Mouse (Mus musculus) common myeloid progenitor, adult 5-6 weeks (primary cell): ENCODE data around the gene Foxred2. TPM values are rescaled to one million over a fixed set of nuclear protein-coding genes. Genes with fewer than 3 reads are reported as not detected.

ENCODE experiments used
- ATAC-seq: replicated peaks from 2 replicates; pipeline ENCODE4 v1.8.0; 2016; ENCODE audit warnings: low read depth, mild to moderate bottlenecking, moderate TSS enrichment, inconsistent platforms; ENCODE audit not compliant: poor library complexity, severe bottlenecking
- total RNA-seq: library from RNA; stranded (forward); fragments of 200-1000, 187-1606 nt; gene quantifications from 2 replicates; pipeline ENCODE4 v1.2.3, GENCODE M21; 2017

Foxred2 gene
- total RNA-seq, 1 experiment from 2014 or later, result 21.6 TPM

GRCm38 (mm10) chr15:77920511-77921462 lies 35.7 kb downstream of the Foxred2 start:
- ATAC-seq, result 0 out of 2 replicates have a peak, but pooled peaks have one; percentile 27

DNA sequence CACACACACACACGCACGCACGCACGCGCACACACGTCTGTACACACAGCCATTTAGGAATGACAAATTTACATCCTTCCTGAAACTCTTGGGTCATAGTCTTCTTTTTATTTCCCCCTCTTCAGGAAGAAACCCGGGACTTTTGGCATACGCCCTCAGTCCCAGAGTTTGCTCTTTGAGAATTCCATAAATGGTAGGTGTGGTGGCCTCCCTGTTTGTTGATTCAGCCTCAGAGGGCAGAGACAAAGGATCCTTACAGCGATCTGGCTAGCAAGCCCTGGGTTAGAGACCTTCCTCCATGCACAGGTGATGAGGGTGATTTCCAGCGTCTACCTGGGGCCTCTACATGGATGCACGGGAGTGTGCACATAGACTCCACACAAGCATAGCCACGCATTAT lies 37.1 kb downstream of the Foxred2 start:
- ATAC-seq, result no peak

GRCm38 (mm10) chr15:77916851-77917544 lies 39.5 kb downstream of the Foxred2 start:
- ATAC-seq, result peak; percentile 77

DNA sequence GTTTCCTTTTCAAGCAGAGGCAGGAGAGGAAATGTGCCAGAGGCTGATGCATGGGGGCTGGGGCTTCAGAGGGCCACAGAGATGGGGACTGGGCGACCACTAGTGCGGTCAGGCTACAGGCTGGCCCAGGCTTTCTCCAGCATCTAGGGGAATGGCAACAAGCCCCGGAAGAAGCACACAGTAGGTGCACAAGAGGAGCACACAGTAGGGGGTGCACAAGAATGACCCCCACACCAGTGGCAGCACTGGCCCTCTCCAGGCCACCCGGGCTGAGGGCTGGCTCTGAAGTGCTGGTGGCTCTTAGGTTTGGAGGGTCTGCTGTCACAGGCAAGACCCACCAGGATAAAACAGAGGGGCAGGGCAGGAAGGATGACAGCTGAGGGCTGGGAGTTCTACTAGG lies 41.2 kb downstream of the Foxred2 start:
- ATAC-seq, result no peak

DNA sequence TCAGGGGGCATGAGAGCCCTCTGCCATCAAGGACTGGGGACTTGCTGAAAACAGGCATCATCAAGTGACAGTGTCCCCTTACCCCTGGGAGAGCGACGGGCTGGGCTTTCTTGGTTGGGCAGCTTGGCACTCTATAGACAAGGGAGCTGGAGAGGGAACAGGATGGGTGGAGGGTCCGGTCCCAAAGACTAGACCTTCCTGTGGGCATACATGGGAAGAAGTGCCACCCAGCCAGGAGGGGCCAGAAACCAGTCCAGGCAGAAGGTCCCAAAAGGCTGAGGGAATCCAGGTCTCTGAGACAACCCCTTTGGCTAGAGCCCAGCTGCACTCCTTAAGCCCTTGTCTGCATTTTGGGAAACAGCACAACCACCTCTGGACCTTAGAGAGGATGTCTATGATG lies 42.0 kb downstream of the Foxred2 start:
- no peak for ATAC-seq

- ATAC-seq, result no peak
These were observed 43.5 kb downstream of the Foxred2 start for GRCm38 (mm10) chr15:77913054-77913453.

GRCm38 (mm10) chr15:77912585-77912984 lies 43.9 kb downstream of the Foxred2 start:
- ATAC-seq, result no peak

GRCm38 (mm10) chr15:77912048-77912447 lies 44.5 kb downstream of the Foxred2 start:
- no peak for ATAC-seq

GRCm38 (mm10) chr15:77911065-77911464 lies 45.5 kb downstream of the Foxred2 start:
- ATAC-seq, result no peak

DNA sequence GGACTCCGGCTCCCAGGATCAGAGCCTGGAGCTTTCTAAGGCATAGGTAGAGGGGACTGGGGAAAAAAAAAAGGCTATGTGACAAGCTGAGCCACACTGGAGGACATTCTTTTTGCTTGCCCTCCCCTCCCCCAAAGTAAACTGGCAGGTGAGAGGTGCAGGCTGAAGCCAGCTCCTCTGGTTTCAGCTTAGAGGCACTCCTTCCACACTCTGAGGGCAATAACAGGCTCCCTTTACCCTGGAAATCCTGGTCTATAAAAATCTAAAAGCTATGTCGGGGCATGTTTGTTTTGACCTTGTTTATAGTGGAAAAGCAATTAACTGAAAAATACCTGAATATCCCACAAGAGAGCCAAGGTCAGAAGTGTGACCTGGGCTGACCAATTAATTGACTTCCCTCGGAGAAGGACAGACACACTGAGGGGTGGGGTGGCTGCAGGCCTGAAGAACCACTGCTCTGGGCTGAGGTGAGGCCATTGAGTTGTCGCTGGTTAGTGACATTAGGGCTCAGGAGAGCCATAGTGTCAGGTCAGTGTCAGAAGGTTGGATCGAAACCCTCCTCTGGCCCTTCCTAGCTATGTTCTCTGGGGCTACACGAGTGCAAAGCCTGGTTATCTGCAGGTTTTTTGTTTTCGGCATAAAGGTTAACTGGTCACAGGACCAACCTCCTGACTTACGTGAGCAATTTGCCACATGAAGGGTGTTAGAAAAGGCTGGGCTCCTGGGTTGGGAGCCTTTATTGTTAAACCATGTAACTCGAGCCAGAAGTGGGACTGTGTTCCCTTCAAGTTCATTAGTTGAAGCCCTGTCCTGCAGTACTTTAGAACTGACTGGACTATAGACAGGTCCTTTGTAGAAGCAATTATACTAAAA lies 48.6 kb downstream of the Foxred2 start:
- ATAC-seq, result no peak

DNA sequence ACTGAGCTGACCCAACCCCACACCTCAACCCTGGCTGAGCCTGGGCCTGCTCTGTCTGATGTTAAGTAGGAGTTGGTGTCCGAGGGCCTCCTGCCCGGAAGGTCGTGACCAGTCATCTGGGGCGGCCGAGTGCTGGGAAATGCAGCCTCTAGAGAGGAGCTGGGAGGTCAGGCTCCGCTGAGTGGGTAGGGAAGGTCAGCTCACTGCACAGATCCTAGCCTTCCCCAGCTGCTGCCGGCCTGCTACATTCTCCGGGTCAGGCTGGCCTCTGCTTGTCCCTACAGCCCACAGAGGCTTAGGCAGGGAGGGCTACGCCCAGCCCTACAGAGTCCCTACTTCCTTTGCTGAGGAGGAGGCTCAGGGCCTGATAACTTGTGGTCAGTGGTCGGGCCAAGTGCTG lies 50.0 kb downstream of the Foxred2 start:
- no peak for ATAC-seq

- no peak for ATAC-seq
These were observed 50.4 kb downstream of the Foxred2 start for GRCm38 (mm10) chr15:77906081-77906480.

GRCm38 (mm10) chr15:77905275-77905970 lies 51.1 kb downstream of the Foxred2 start:
- peak; percentile 93 for ATAC-seq

DNA sequence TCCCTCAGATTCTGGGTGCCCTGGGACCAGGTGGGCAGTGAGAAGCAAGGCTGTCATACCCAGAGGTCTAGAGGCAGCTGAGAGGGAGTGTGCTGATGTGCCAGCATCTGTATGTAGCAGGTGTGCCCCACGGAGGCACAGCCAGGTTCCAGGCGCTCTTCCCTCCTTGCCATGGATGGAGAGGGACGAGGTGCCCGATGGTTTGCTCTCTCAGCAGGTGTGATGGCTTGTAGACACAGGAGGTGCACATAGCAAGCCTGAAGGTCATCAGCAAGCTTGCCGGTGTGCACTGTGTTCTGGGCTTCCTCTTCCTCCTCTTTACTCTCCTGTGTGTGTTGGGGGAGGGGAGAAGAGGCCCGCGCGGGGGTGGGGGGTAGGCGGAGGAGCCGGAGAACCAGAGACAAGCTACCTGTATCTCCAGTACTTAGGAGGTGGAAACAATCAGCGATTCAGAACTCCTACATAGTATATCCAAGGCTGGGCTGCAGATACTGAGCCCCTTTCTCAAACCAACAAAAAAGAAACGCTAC lies 52.1 kb downstream of the Foxred2 start:
- no peak for ATAC-seq

DNA sequence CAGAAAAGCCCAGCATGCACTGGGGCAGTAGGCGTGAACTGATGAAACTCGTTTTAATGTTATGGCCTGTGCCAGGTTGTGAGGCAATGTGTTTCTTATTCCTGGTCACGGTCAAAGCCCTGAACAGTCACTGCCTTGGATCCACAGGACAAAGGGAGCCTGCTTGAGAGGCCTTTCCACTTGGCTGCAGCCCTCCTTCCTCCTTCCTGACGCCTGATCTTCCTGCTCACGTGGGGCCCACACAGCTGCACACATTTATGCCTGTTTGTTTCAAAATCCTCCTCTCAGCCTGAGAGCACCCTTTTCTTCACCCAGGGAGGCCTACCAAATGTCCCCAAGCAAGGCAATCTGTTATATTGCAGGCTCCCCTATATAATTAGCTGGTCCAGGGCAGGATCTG lies 53.3 kb downstream of the Foxred2 start:
- no peak for ATAC-seq

- no peak for ATAC-seq
These were observed 61.6 kb downstream of the Foxred2 start for GRCm38 (mm10) chr15:77894926-77895325.

GRCm38 (mm10) chr15:77893292-77893691 lies 63.2 kb downstream of the Foxred2 start:
- ATAC-seq, result 0 out of 2 replicates have a peak, but pooled peaks have one; percentile 11

- ATAC-seq, result no peak
These were observed 64.1 kb downstream of the Foxred2 start for GRCm38 (mm10) chr15:77892420-77892819.

DNA sequence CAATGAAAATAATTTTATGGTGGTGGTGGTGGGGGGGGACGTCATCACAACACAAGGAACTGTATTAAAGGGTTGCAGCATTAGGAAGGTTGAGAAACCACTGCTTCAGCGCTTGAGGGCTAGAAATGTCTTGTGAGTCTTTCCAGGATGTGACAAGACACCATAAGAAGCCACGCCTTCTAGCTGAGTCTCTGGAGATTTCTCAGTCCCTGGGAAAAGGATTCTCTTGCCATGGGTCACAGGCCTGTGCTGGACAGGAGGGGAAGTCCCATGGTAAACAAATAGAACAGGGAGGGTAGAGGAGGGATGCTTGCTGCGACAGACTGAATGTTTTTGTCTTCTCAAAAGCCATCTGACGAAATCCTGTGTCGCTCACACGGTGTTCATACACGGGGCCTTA lies 64.8 kb downstream of the Foxred2 start:
- ATAC-seq, result no peak
